Mouse (Mus musculus): ENCODE measurements around the gene Slc39a5.

DNA sequence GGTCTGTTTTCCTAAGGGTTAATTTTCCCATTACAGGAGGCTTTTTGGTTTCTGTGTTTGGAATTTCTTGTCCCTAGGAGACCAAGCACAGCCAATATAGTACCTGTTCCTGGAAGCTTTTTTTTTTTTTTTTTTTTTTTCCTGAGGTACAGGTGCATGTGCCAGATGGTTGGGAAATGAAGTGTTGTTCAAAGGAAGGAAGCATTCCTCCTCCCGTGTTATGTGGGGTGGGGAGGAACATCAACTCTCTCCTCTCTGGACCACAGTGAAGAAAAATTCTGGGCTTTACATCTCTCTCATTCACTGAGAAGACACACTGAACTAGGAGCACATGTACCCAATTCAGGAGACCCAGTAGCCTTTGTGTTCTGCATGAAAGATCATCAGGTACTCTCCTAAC lies 12.0 kb upstream of the Slc39a5 start:
- TF ChIP-seq CTCF (IDR thresholded peaks at IDR 0.05; ENCODE audit: extremely low read depth, insufficient read length, insufficient replicate concordance, low read depth, low read length) = no peak
- TF ChIP-seq POLR2A (IDR thresholded peaks at IDR 0.05; ENCODE audit: low read depth, low read length) = no peak
